Mouse (Mus musculus) erythroblast, embryonic 14.5 days (primary cell): ENCODE results near the gene Tbx2.

Experiments used
- GATA1 ChIP-seq: IDR thresholded peaks from 2 replicates; pipeline ENCODE4 v1.6.1; 2012; ENCODE audit warnings: low read length, inconsistent platforms, mixed read lengths
- TAL1 ChIP-seq: IDR thresholded peaks from 3 replicates; pipeline ENCODE4 v1.6.1; 2012; ENCODE audit warnings: low read length, inconsistent platforms, mixed read lengths

GRCm38 (mm10) chr11:85838424-85839257 lies 6.3 kb downstream of the Tbx2 start:
- TF ChIP-seq GATA1 (no peak), TAL1 (no peak)
